Mouse (Mus musculus): ENCODE results near the gene Ms4a6b. TPM values are rescaled to one million over a fixed set of nuclear protein-coding genes. Genes with fewer than 3 reads are reported as not detected.
"Not testable (repeated sequence)": the region's sequence is repeated elsewhere in the genome, so short reads cannot be mapped to it uniquely, and the experiment has no call there.

Gene Ms4a6b
- total and polyA plus RNA-seq, 2 experiments from 2014 or later: 2.0 to 5.9 TPM

GRCm38 (mm10) chr19:11500796-11501195 is 15.5 kb upstream of the Ms4a6b start:
- Histone ChIP-seq H3K9ac (no peak overlapping the region), H3K27me3 (ENCODE audit: insufficient read depth, low read length) (no peaks in the 10 kb centered on the region), H3K36me3 (ENCODE audit: insufficient read depth) (no peaks in the 10 kb centered on the region), H3K27ac (ENCODE audit: low read depth, low read length) (no peak overlapping the region), H3K4me3 (ENCODE audit: low read depth, low read length) (no peak overlapping the region), H3K4me2 (ENCODE audit: low read depth) (no peak overlapping the region), H3K9me3 (ENCODE audit: low read length) (no peaks in the 10 kb centered on the region), H3K4me1 (ENCODE audit: insufficient read depth) (no peaks in the 10 kb centered on the region)
- WGBS: 93% methylated on average over 1 of the region's 1 CpGs
- ATAC-seq (no peak), DNase-seq (no peak)
- no peak for TF ChIP-seq CTCF (IDR thresholded peaks at IDR 0.05; ENCODE audit: low read depth)

DNA sequence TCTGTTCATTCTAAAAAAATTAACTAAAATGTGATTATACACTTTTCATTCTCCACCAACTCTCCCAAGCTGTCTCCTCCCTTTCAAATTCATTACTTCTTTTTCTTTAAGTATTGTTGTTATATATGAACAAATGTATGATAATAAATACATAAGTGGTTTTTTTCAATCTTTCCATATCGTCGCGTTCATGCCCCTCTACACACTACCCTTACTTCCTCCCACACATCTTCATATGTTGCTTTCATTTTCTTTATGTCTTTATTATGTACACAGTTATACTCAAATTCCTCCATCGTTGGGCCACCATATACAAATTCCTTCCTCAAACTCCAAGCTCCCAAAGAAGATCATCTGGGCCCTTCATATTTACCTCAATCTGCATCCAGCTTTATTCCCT is 15.0 kb upstream of the Ms4a6b start:
- H3K9ac ChIP-seq: no peak overlapping the region
- no peaks in the 10 kb centered on the region for H3K27me3 ChIP-seq (ENCODE audit: insufficient read depth, low read length)
- H3K36me3 ChIP-seq (ENCODE audit: insufficient read depth): no peaks in the 10 kb centered on the region
- ATAC-seq (no peak), DNase-seq (no peak)
- no peak for TF ChIP-seq CTCF (IDR thresholded peaks at IDR 0.05; ENCODE audit: low read depth)
- no peaks in the 10 kb centered on the region for H3K9me3 ChIP-seq (ENCODE audit: low read length)
- H3K4me2 ChIP-seq (ENCODE audit: low read depth): no peak overlapping the region
- no peak overlapping the region for H3K4me3 ChIP-seq (ENCODE audit: low read depth, low read length)
- H3K4me1 ChIP-seq (ENCODE audit: insufficient read depth): no peaks in the 10 kb centered on the region
- no peak overlapping the region for H3K27ac ChIP-seq (ENCODE audit: low read depth, low read length)
- WGBS: 89% methylated on average over 4 of the region's 4 CpGs

- TF ChIP-seq CTCF (IDR thresholded peaks at IDR 0.05; ENCODE audit: low read depth): no peak
- WGBS: 86% methylated on average over 1 of the region's 1 CpGs
- DNase-seq (no peak), ATAC-seq (no peak)
- no peak overlapping the region for H3K4me2 ChIP-seq (ENCODE audit: low read depth)
- H3K9ac ChIP-seq: no peak overlapping the region
- no peaks in the 10 kb centered on the region for H3K36me3 ChIP-seq (ENCODE audit: insufficient read depth)
- no peak overlapping the region for H3K27ac ChIP-seq (ENCODE audit: low read depth, low read length)
- no peaks in the 10 kb centered on the region for H3K9me3 ChIP-seq (ENCODE audit: low read length)
- H3K4me1 ChIP-seq (ENCODE audit: insufficient read depth): no peaks in the 10 kb centered on the region
- no peak overlapping the region for H3K4me3 ChIP-seq (ENCODE audit: low read depth, low read length)
- H3K27me3 ChIP-seq (ENCODE audit: insufficient read depth, low read length): no peaks in the 10 kb centered on the region
Measured at GRCm38 (mm10) chr19:11504857-11505256, 11.5 kb upstream of the Ms4a6b start.

GRCm38 (mm10) chr19:11513458-11513857 is 2.9 kb upstream of the Ms4a6b start:
- no peaks in the 10 kb centered on the region for H3K4me1 ChIP-seq (ENCODE audit: insufficient read depth)
- no peaks in the 10 kb centered on the region for H3K36me3 ChIP-seq (ENCODE audit: insufficient read depth)
- ATAC-seq (no peak), DNase-seq (no peak)
- H3K9ac ChIP-seq: no peak overlapping the region
- H3K27ac ChIP-seq (ENCODE audit: low read depth, low read length): no peak overlapping the region
- no peaks in the 10 kb centered on the region for H3K27me3 ChIP-seq (ENCODE audit: insufficient read depth, low read length)
- WGBS: 69% methylated on average over 1 of the region's 1 CpGs
- TF ChIP-seq CTCF (IDR thresholded peaks at IDR 0.05; ENCODE audit: low read depth): no peak
- H3K9me3 ChIP-seq (ENCODE audit: low read length): no peaks in the 10 kb centered on the region
- H3K4me3 ChIP-seq (ENCODE audit: low read depth, low read length): no peak overlapping the region
- no peak overlapping the region for H3K4me2 ChIP-seq (ENCODE audit: low read depth)

DNA sequence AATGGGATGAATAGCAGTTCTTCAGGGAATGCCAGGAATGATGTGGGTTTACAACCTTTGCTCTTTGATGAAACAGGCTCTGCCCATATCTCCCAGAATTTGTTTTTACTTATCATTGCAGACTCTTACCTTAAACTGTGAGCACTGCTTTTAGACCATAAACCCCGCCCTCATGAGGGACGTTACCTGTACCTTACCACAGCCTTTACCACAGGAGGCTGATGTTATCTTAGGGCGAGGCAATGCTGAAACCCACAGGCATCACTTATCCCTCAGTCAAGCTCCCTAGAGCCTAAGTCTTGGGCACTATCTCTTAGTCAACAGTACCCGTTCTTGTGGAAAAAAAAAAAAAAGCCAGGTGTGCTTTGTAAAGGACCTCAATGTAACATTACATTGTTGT is 533 bp downstream of the Ms4a6b start:
- no peak overlapping the region for H3K4me3 ChIP-seq (ENCODE audit: low read depth, low read length)
- no peaks in the 10 kb centered on the region for H3K9me3 ChIP-seq (ENCODE audit: low read length)
- no peak for TF ChIP-seq CTCF (IDR thresholded peaks at IDR 0.05; ENCODE audit: low read depth)
- H3K4me1 ChIP-seq (ENCODE audit: insufficient read depth): no peaks in the 10 kb centered on the region
- DNase-seq (no peak), ATAC-seq (no peak)
- no peaks in the 10 kb centered on the region for H3K36me3 ChIP-seq (ENCODE audit: insufficient read depth)
- no peak overlapping the region for H3K4me2 ChIP-seq (ENCODE audit: low read depth)
- H3K9ac ChIP-seq: no peak overlapping the region
- 72% methylated on average over 4 of the region's 4 CpGs for WGBS
- H3K27ac ChIP-seq (ENCODE audit: low read depth, low read length): no peak overlapping the region
- H3K27me3 ChIP-seq (ENCODE audit: insufficient read depth, low read length): no peaks in the 10 kb centered on the region

DNA sequence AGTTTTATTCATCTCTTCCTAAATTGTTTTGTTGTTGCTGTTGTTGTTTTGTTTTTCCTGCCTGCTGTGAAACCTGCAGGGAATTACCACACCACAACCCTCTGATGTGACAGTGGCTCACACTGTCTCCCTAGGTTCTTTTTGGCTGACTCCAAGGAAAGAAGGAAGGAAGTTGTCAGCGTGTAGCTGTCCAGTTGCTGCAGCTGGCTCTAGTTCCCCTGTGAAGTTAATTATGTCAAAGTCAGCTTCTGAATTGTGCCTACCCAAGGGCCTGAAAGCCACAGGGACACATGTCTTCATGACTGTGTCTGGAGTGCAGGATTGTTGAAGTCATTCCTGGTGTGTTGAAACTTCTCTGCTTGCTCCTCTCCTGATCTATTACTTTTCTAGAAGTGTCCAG is 1.1 kb downstream of the Ms4a6b start:
- H3K4me3 ChIP-seq (ENCODE audit: low read depth, low read length); H3K27ac ChIP-seq (ENCODE audit: low read depth, low read length); ATAC-seq; H3K27me3 ChIP-seq (ENCODE audit: insufficient read depth, low read length); DNase-seq; H3K36me3 ChIP-seq (ENCODE audit: insufficient read depth); H3K4me2 ChIP-seq (ENCODE audit: low read depth); H3K4me1 ChIP-seq (ENCODE audit: insufficient read depth); H3K9ac ChIP-seq; H3K9me3 ChIP-seq (ENCODE audit: low read length): not testable (repeated sequence)
- 60% methylated on average over 1 of the region's 1 CpGs for WGBS

- not testable (repeated sequence) for H3K4me2 ChIP-seq (ENCODE audit: low read depth)
Measured at GRCm38 (mm10) chr19:11518356-11518755, 2.0 kb downstream of the Ms4a6b start.

GRCm38 (mm10) chr19:11520146-11520545 is 3.8 kb downstream of the Ms4a6b start:
- 93% methylated on average over 3 of the region's 3 CpGs for WGBS
- H3K4me1 ChIP-seq (ENCODE audit: insufficient read depth): no peaks in the 10 kb centered on the region
- no peaks in the 10 kb centered on the region for H3K27me3 ChIP-seq (ENCODE audit: insufficient read depth, low read length)
- ATAC-seq (no peak), DNase-seq (no peak)
- no peaks in the 10 kb centered on the region for H3K36me3 ChIP-seq (ENCODE audit: insufficient read depth)
- no peak overlapping the region for H3K4me3 ChIP-seq (ENCODE audit: low read depth, low read length)
- TF ChIP-seq CTCF (IDR thresholded peaks at IDR 0.05; ENCODE audit: low read depth): no peak
- H3K9me3 ChIP-seq (ENCODE audit: low read length): no peaks in the 10 kb centered on the region
- no peak overlapping the region for H3K27ac ChIP-seq (ENCODE audit: low read depth, low read length)
- no peak overlapping the region for H3K4me2 ChIP-seq (ENCODE audit: low read depth)
- no peak overlapping the region for H3K9ac ChIP-seq

More at GRCm38 (mm10) chr19:11518356-11518755, 2.0 kb downstream of the Ms4a6b start:
- H3K4me1 ChIP-seq (ENCODE audit: insufficient read depth); H3K9me3 ChIP-seq (ENCODE audit: low read length); H3K9ac ChIP-seq; DNase-seq; H3K27me3 ChIP-seq (ENCODE audit: insufficient read depth, low read length); H3K4me3 ChIP-seq (ENCODE audit: low read depth, low read length); H3K27ac ChIP-seq (ENCODE audit: low read depth, low read length); H3K36me3 ChIP-seq (ENCODE audit: insufficient read depth); ATAC-seq: not testable (repeated sequence)
- WGBS: 88% methylated on average over 2 of the region's 2 CpGs
